Mouse (Mus musculus): Measurements from ENCODE around the gene Cdh5. TPM values are rescaled to one million over a fixed set of nuclear protein-coding genes. Genes with fewer than 3 reads are reported as not detected.
A peak's percentile ranks its signal among the peaks of the same experiment; 100 is the strongest.

Gene Cdh5
- polyA plus RNA-seq, 1 experiment from 2014 or later = 49.9 TPM

DNA sequence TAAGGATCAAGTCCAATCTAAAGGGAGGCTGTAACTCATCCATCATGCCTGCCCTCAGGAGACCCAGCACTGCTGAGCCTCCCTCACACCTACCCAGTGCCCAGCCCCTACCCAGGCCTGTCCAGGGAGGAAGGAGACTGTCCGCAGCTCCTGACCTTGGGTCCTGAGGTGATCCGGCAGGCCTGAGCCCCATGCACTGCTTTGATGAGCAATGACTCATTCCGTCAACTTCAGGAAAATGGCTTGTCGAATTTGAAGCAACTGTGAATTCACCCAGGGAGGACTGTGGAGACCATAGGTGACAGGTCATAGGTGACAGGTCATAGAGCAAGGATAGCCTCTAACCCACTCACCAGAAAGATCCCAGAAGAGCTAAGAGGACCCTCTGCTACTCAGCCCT, 42.0 kb downstream of the Cdh5 start:
- Histone ChIP-seq H3K27ac (replicated peaks) (no peak overlapping the region), H3K9me3 (no peaks in the 10 kb centered on the region), H3K4me3 (no peak overlapping the region), H3K36me3 (no peaks in the 10 kb centered on the region), H3K4me2 (no peak overlapping the region), H3K9ac (no peak overlapping the region), H3K27me3 (replicated peaks) (no peaks in the 10 kb centered on the region), H3K4me1 (no peaks in the 10 kb centered on the region)
- WGBS = 59% methylated on average over 4 of the region's 4 CpGs
- no peak for ATAC-seq (ENCODE audit: extremely low read depth, insufficient number of reproducible peaks, low FRiP score, low TSS enrichment)

- Histone ChIP-seq H3K27me3 (replicated peaks) (no peaks in the 10 kb centered on the region), H3K4me3 (no peak overlapping the region), H3K27ac (replicated peaks) (no peak overlapping the region), H3K9me3 (no peaks in the 10 kb centered on the region), H3K9ac (no peak overlapping the region), H3K4me2 (no peak overlapping the region), H3K36me3 (no peaks in the 10 kb centered on the region), H3K4me1 (no peaks in the 10 kb centered on the region)
- ATAC-seq (ENCODE audit: extremely low read depth, insufficient number of reproducible peaks, low FRiP score, low TSS enrichment) = no peak
- WGBS = 77% methylated on average over 13 of the region's 13 CpGs
These were observed 43.2 kb downstream of the Cdh5 start for GRCm38 (mm10) chr8:104144434-104145216.

DNA sequence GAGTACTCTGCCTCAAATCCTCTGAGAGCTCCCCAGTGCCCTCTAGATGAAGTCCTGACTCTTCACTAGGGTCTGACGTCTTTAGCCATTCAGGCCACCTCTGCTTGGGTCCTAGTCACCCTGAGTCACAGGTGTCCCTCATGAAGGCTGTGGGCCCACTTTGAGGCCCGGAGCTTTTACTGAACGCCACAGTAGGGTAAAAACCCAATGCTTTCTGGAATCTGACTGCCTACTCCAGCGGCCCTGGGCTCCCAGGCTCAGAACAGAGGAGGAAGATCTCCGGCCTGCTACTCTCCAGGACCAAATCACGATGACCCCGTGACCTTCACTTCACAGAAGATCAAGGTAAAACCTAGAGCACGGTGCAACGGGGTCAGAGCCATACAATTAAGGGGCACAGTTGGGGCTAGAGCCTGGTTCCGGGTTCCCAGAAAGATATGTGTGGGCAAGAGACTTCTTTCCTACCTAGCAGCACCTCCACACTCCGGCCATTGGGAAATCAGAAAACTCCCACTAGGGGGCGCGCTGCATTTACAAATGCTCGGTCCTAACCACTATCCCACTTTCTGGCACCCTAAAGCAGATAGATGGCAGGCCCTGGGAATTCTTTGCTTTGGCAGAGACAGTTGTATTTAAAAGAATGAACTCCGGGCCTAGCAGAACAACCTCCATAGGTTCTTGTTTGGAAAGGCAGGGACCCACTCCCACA, 44.7 kb downstream of the Cdh5 start:
- Histone ChIP-seq H3K27me3 (replicated peaks) (no peaks in the 10 kb centered on the region), H3K27ac (replicated peaks) (no peak overlapping the region), H3K4me3 (no peak overlapping the region), H3K9ac (no peak overlapping the region), H3K4me1 (no peaks in the 10 kb centered on the region), H3K4me2 (no peak overlapping the region), H3K9me3 (no peaks in the 10 kb centered on the region), H3K36me3 (no peaks in the 10 kb centered on the region)
- no peak for ATAC-seq (ENCODE audit: extremely low read depth, insufficient number of reproducible peaks, low FRiP score, low TSS enrichment)
- WGBS = 29% methylated on average over 15 of the region's 15 CpGs

DNA sequence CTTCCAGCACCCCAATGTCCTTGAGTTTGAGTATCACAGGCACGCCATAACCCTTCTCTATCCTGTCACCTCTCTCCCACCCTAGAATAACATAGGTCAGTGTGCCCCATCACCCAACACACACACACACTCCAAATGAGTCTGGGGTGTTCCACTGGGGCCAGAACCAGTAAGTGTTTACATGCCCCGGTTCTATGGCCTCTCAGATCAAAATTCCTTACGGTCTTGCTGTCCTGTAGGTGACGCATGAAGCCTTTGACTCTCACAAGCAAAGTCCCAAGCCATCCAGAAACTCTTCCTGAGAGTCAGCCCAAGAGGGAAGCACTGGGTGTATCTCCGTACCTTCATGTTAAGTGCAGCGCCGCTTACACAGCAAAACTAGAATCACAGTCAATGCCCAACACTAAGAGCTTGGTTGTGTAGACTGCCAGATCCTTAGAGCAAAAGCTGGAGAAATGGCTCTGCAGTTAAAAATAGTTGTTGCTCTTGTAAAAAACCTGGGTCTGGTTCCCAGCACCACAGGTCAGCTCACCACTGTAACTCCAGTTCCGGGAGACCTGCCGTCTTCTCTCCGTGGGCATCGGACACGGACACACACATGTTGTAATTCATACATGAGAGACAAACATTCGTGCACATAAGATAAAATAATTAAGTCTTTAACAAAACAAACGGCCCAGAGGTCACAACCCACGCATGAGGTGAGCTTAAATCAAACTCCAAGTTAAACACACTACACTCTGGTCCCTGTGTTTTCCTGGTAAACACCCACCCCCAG, 45.5 kb downstream of the Cdh5 start:
- ATAC-seq (ENCODE audit: extremely low read depth, insufficient number of reproducible peaks, low FRiP score, low TSS enrichment) = no peak
- no peak overlapping the region for H3K4me2 ChIP-seq
- H3K4me3 ChIP-seq = no peak overlapping the region
- H3K36me3 ChIP-seq = no peaks in the 10 kb centered on the region
- H3K4me1 ChIP-seq = no peaks in the 10 kb centered on the region
- no peaks in the 10 kb centered on the region for H3K27me3 ChIP-seq (replicated peaks)
- H3K9ac ChIP-seq = no peak overlapping the region
- no peak overlapping the region for H3K27ac ChIP-seq (replicated peaks)
- WGBS = 83% methylated on average over 15 of the region's 15 CpGs
- H3K9me3 ChIP-seq = no peaks in the 10 kb centered on the region

DNA sequence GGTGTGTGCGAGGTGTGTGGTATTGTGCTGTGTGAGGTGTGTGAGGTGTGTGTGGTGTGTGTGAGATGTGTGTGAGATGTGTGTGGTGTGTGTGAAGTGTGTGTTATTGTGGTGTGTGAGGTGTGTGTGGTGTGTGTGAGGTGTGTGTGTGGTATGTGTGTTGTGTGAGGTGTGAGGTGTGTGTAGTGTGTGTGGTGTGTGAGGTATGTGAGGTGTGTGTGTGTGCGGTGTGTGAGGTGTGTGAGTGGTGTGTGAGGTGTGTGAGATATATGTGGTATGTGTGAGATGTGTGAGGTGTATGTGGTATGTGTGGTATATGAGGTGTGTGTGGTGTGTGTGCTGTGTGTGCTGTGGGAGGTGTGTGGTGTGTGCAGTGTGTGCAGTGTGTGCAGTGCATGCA, 46.5 kb downstream of the Cdh5 start:
- ATAC-seq (ENCODE audit: extremely low read depth, insufficient number of reproducible peaks, low FRiP score, low TSS enrichment) = no peak
- no peak overlapping the region for H3K9ac ChIP-seq
- H3K27ac ChIP-seq (replicated peaks) = no peak overlapping the region
- H3K4me3 ChIP-seq = no peak overlapping the region
- H3K9me3 ChIP-seq = no peaks in the 10 kb centered on the region
- 86% methylated on average over 2 of the region's 2 CpGs for WGBS
- no peak overlapping the region for H3K4me2 ChIP-seq
- no peaks in the 10 kb centered on the region for H3K36me3 ChIP-seq
- no peaks in the 10 kb centered on the region for H3K27me3 ChIP-seq (replicated peaks)
- no peaks in the 10 kb centered on the region for H3K4me1 ChIP-seq

GRCm38 (mm10) chr8:104160731-104161130, 59.3 kb downstream of the Cdh5 start:
- 73% methylated on average over 5 of the region's 5 CpGs for WGBS
- Histone ChIP-seq H3K36me3 (no peaks in the 10 kb centered on the region), H3K4me3 (no peak overlapping the region), H3K27ac (replicated peaks) (no peak overlapping the region), H3K27me3 (replicated peaks) (0 out of 2 replicates have a peak, but pooled peaks cover 4% of the 10 kb centered on the region), H3K4me1 (no peaks in the 10 kb centered on the region), H3K9me3 (no peaks in the 10 kb centered on the region), H3K4me2 (no peak overlapping the region), H3K9ac (no peak overlapping the region)
- no peak for ATAC-seq (ENCODE audit: extremely low read depth, insufficient number of reproducible peaks, low FRiP score, low TSS enrichment)

GRCm38 (mm10) chr8:104169461-104169860, 68.0 kb downstream of the Cdh5 start:
- no peaks in the 10 kb centered on the region for H3K36me3 ChIP-seq
- H3K4me1 ChIP-seq = peaks cover 10% of the 10 kb centered on the region
- H3K4me3 ChIP-seq = no peak overlapping the region
- H3K27me3 ChIP-seq (replicated peaks) = peaks cover 59% of the 10 kb centered on the region
- no peaks in the 10 kb centered on the region for H3K9me3 ChIP-seq
- H3K27ac ChIP-seq (replicated peaks) = no peak overlapping the region
- H3K4me2 ChIP-seq = no peak overlapping the region
- no peak for ATAC-seq (ENCODE audit: extremely low read depth, insufficient number of reproducible peaks, low FRiP score, low TSS enrichment)
- H3K9ac ChIP-seq = no peak overlapping the region
- WGBS = 57% methylated on average over 3 of the region's 3 CpGs

GRCm38 (mm10) chr8:104170118-104171049, 69.0 kb downstream of the Cdh5 start, which contains the start of gene Bean1:
TSS of gene Bean1 (plus strand) at chr8:104170442.
- 2% methylated on average over 87 of the region's 87 CpGs for WGBS
- H3K9ac ChIP-seq = peak within 1 kb of the TSS; percentile 84
- H3K36me3 ChIP-seq = no peaks in the 10 kb centered on the region
- no peak within 1 kb of the TSS for H3K27ac ChIP-seq (replicated peaks)
- H3K4me2 ChIP-seq = peak within 1 kb of the TSS; percentile 98
- peak within 1 kb of the TSS; percentile 66 for H3K4me3 ChIP-seq
- ATAC-seq (ENCODE audit: extremely low read depth, insufficient number of reproducible peaks, low FRiP score, low TSS enrichment) = peak; percentile 34; the same call in 1 of the 2 replicates
- H3K4me1 ChIP-seq = peaks cover 10% of the 10 kb centered on the region
- H3K9me3 ChIP-seq = no peaks in the 10 kb centered on the region
- peaks cover 60% of the 10 kb centered on the region for H3K27me3 ChIP-seq (replicated peaks)

- Histone ChIP-seq H3K27me3 (replicated peaks) (peaks cover 60% of the 10 kb centered on the region), H3K9me3 (no peaks in the 10 kb centered on the region), H3K4me1 (peaks cover 18% of the 10 kb centered on the region), H3K4me2 (peak overlapping the region; percentile 98), H3K9ac (peak overlapping the region; percentile 84), H3K36me3 (no peaks in the 10 kb centered on the region), H3K4me3 (peak overlapping the region; percentile 66), H3K27ac (replicated peaks) (no peak overlapping the region)
- 6% methylated on average over 32 of the region's 32 CpGs for WGBS
- no peak for ATAC-seq (ENCODE audit: extremely low read depth, insufficient number of reproducible peaks, low FRiP score, low TSS enrichment)
These were observed 69.7 kb downstream of the Cdh5 start for GRCm38 (mm10) chr8:104171050-104171620.

DNA sequence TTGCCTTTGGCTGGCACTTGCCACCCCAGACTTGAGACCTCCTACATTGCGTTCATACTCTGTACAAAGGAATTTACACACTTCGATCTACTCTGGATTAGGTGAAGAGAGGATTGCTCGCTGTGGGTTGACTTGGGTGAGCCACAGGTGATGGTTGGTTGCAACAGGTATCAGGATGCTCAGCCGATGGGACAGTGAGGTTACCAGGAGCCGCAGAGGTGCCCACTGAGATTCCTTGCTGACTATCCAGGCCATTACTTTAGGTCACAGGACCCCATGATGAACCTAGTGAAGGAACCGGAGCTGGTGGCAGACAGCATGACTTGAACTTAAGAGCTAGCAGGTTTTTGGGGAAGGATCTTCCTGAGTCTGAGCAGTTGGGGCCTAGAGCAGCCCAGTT, 71.0 kb downstream of the Cdh5 start:
- Histone ChIP-seq H3K4me2 (no peak overlapping the region), H3K4me1 (peaks cover 20% of the 10 kb centered on the region), H3K4me3 (no peak overlapping the region), H3K9ac (no peak overlapping the region), H3K27ac (replicated peaks) (no peak overlapping the region), H3K27me3 (replicated peaks) (peaks cover 60% of the 10 kb centered on the region), H3K36me3 (no peaks in the 10 kb centered on the region), H3K9me3 (no peaks in the 10 kb centered on the region)
- 84% methylated on average over 6 of the region's 6 CpGs for WGBS
- no peak for ATAC-seq (ENCODE audit: extremely low read depth, insufficient number of reproducible peaks, low FRiP score, low TSS enrichment)
